Mouse (Mus musculus) intestine, embryonic 14.5 days (tissue): ENCODE data around the gene Pramef25. TPM values are rescaled to one million over a fixed set of nuclear protein-coding genes. Genes with fewer than 3 reads are reported as not detected.
"Not testable (repeated sequence)": the region's sequence is repeated elsewhere in the genome, so short reads cannot be mapped to it uniquely, and the experiment has no call there.

Source experiments
- ATAC-seq: fragments of 200-750 bp; cut with Nextera tagmentation; replicated peaks from 2 replicates; pipeline ENCODE4 v1.8.0; 2017; ENCODE audit warnings: low read depth, moderate number of reproducible peaks, moderate TSS enrichment, moderate library complexity; ENCODE audit not compliant: low FRiP score, low TSS enrichment
- DNase-seq: peaks from one replicate; pipeline ENCODE4 v3.0.0-alpha.2; 2018; ENCODE audit warnings: low spot score
- H3K27ac ChIP-seq: fragments of 300-500 bp; sonication (generic); 2 replicates; pipeline ENCODE4 v1.5.1; 2014; ENCODE audit warnings: low read depth, mild to moderate bottlenecking, control low read depth
- H3K27me3 ChIP-seq: fragments of 300-500 bp; sonication (generic); replicated peaks from 2 replicates; pipeline ENCODE4 v1.6.1; 2014; ENCODE audit warnings: low read length, control low read depth; ENCODE audit not compliant: control insufficient read depth, insufficient read depth
- H3K36me3 ChIP-seq: fragments of 300-500 bp; sonication (generic); 2 replicates; pipeline ENCODE4 v1.6.1; 2014; ENCODE audit warnings: low read length, control low read depth; ENCODE audit not compliant: control insufficient read depth, insufficient read depth
- H3K4me1 ChIP-seq: fragments of 300-500 bp; sonication (generic); replicated peaks from 2 replicates; pipeline ENCODE4 v1.6.1; 2014; ENCODE audit warnings: low read length, control low read depth, mixed read lengths; ENCODE audit not compliant: control insufficient read depth, insufficient read depth
- H3K4me2 ChIP-seq: fragments of 300-500 bp; sonication (generic); 2 replicates; pipeline ENCODE4 v1.6.1; 2014; ENCODE audit warnings: low read length
- H3K4me3 ChIP-seq: fragments of 300-500 bp; sonication (generic); 2 replicates; pipeline ENCODE4 v1.5.1; 2014; ENCODE audit warnings: low read depth, low read length, control low read depth, mixed read lengths
- H3K9ac ChIP-seq: fragments of 300-500 bp; sonication (generic); 2 replicates; pipeline ENCODE4 v1.6.1; 2014; ENCODE audit warnings: mild to moderate bottlenecking, low read length
- H3K9me3 ChIP-seq: fragments of 300-500 bp; sonication (generic); 2 replicates; pipeline ENCODE4 v1.6.1; 2016; ENCODE audit warnings: low read length, control low read depth; ENCODE audit not compliant: control insufficient read depth
- WGBS: fragments of 180-500 bp; shearing (Covaris S2); extraction: QIAGEN DNeasy Blood & Tissue Kit; methylation state at CpG from one replicate; pipeline ENCODE4 v1.1.7; 2014; 5-methylcytosine and 5-hydroxymethylcytosine counted together
- polyA plus RNA-seq: library from polyadenylated mRNA; unstranded; fragments of >200 nt; fragmentation: Nextera tagmentation; extraction: Ambion mirVana; gene quantifications from 2 replicates; pipeline ENCODE4 v1.2.1, GENCODE M21; 2014

Pramef25 gene
- polyA plus RNA-seq = not detected in 2 replicates

DNA sequence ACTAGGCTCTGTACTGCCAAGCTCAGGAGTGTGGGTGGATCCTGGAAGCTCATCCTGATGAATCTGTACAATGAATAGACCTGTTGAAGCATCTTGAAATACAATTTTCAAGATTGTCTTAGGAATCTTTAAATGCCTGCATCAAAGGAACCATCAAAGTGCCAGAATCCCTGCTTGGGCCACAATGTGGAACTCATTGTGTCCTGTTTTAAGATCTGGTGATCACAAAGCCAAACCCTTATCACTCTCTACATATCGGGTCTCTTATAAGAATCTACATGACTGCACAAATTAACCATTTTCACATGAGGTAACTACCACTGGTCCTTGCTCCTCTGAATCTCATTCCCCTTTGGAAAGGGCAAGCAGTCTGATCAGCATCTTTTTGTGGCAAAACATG, at the start of gene Pramef25:
Gene Pramef25 (minus strand): TSS at position 101 of the 400 bp plus-strand sequence.
- H3K27ac ChIP-seq, ATAC-seq, H3K4me2 ChIP-seq, H3K27me3 ChIP-seq, H3K4me3 ChIP-seq, H3K36me3 ChIP-seq, H3K4me1 ChIP-seq, H3K9me3 ChIP-seq, H3K9ac ChIP-seq, DNase-seq: not testable (repeated sequence)
- WGBS = 91% methylated on average over 1 of the region's 1 CpGs

DNA sequence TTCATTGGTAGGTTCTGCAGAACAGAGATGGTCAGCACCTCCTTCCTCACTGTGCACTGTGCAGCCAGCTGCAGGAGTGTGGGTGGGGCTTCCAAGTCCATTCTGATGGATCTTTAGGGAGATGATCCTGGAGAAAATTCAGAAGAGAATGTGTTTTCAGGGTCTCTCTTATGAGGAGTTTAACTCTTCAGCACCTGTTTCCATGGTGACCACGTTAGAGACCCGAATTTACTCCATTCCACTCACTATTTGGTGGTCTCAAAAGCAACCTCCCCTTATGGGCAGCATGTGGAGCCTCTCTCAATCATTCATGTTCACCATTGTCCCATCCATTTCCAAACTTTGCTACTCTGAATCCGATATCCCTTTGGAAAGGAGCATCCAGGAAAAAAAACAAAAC, 43.5 kb upstream of the Pramef25 start, which contains the start of gene Pramef17:
Gene Pramef17 (minus strand): TSS at position 101 of the 400 bp plus-strand sequence.
- 59% methylated on average over 3 of the region's 3 CpGs for WGBS
- not testable (repeated sequence) for H3K9ac ChIP-seq, ATAC-seq

DNA sequence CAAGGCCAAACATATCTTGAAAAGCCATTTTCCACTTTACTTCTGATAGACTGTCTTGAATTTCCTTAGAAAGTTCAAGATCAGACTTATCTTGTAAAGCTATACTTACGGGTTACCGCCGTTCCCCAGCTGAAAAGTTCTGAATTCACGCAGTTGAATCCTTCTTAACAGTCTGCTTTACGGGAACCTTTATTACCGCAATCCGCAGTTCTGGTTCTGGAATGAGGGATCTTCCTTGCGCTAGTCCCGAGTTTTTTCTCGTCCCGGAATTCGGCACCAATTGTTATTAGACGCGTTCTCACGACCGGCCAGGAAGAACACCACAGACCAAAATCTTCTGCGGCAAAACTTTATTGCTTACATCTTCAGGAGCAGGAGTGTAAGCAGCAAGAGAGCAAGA, 37.3 kb upstream of the Pramef25 start:
- H3K4me3 ChIP-seq, H3K9me3 ChIP-seq, H3K4me1 ChIP-seq, DNase-seq, H3K9ac ChIP-seq, H3K4me2 ChIP-seq, H3K27ac ChIP-seq, H3K36me3 ChIP-seq, ATAC-seq, H3K27me3 ChIP-seq: not testable (repeated sequence)
- whole genome bisulfite sequencing = 93% methylated on average over 11 of the region's 17 CpGs

More for the DNA sequence above, 43.5 kb upstream of the Pramef25 start, which contains the start of gene Pramef17:
- DNase-seq, H3K27ac ChIP-seq, H3K36me3 ChIP-seq, H3K4me2 ChIP-seq, H3K27me3 ChIP-seq, H3K4me1 ChIP-seq, H3K9me3 ChIP-seq, H3K4me3 ChIP-seq: not testable (repeated sequence)

DNA sequence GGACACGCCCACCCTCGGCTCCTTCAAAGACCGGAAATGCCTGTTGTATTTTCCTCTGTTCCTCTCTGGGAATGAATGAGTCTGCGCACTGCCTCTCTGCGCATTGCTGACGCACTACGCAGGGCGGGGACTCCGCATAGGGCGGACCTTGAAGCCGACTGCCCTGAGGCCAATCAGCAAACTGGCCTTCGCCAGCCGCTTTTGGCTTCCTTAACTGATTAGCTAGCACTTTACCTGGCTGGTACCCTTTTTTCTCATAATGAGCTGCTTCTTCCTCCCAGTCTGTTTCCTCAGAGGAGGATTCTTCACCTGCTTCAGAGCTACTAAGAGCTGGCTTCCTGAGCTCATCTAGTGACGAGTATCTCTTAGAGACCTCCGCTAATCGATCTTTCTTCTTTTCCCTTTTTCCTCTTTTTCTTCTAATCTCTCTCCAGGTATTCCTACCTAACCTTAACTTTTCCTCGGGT, 36.7 kb upstream of the Pramef25 start:
- H3K36me3 ChIP-seq, H3K27ac ChIP-seq, H3K4me1 ChIP-seq, H3K9ac ChIP-seq, H3K4me3 ChIP-seq, DNase-seq, ATAC-seq, H3K4me2 ChIP-seq, H3K27me3 ChIP-seq, H3K9me3 ChIP-seq: not testable (repeated sequence)
- WGBS = 88% methylated on average over 7 of the region's 17 CpGs

DNA sequence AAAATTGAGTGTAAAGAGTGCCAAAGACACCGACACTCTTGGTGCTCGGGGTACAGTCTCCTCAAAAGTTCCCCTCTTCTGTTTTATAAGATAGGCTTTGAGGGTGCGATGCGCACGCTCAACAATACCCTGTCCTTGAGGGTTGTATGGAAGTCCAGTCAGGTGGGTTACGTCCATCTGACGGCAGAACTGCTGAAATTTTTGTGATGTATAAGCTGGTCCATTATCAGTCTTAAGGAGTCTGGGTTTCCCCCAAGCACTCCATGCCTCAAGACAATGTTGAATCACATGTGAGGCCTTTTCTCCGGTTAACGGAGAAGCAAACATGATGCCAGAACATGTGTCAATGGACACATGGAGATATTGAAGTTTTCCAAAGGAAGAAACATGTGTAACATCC, 34.9 kb upstream of the Pramef25 start:
- H3K4me1 ChIP-seq, ATAC-seq, H3K4me2 ChIP-seq, H3K9me3 ChIP-seq, H3K36me3 ChIP-seq, H3K27ac ChIP-seq, H3K27me3 ChIP-seq, H3K4me3 ChIP-seq, H3K9ac ChIP-seq, DNase-seq: not testable (repeated sequence)
- WGBS = 87% methylated on average over 2 of the region's 9 CpGs

DNA sequence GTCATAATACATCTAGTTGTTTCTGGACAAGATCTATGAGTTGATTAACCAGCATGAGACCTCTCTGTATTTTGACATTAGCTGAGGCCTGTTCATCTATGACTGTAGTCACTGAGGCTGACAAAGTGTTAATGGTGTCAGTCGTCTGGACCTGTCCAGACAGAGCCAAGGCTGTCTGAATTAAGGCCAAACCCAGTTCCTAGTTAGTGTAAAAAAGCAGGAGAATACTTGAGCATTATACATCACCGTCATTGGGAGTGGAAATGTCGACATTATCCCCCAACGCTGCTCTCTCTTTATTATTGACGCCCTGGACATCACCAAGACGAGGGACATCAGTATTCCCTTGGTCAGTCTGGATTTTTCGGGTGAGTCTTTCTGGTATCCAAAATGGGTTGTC, 34.3 kb upstream of the Pramef25 start:
- H3K4me2 ChIP-seq, H3K9ac ChIP-seq, H3K27me3 ChIP-seq, H3K27ac ChIP-seq, ATAC-seq, DNase-seq, H3K4me3 ChIP-seq, H3K9me3 ChIP-seq, H3K4me1 ChIP-seq, H3K36me3 ChIP-seq: not testable (repeated sequence)
- WGBS = no CpG with 5 or more reads among the region's 7 CpGs

DNA sequence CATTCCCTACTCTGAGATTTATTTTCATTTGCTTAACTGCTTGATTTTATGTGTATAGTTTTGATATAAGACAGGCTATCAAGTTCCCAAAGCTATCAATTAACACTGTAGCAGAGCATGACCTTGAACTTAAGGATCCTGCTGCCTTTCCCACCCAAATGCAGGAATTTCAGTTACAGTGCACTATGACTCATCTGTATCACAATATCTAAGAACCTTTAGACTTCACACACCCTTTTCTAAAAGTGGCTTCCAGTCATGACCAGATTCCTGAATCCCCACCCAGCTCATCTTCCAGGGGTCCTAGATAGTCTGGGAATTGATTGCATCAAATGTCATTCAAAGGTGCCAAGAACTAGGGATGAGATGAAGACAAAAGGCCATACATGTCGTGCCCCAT, 32.6 kb upstream of the Pramef25 start:
- H3K9me3 ChIP-seq, H3K27me3 ChIP-seq, DNase-seq, H3K4me2 ChIP-seq, H3K36me3 ChIP-seq, H3K4me3 ChIP-seq, H3K9ac ChIP-seq, ATAC-seq, H3K4me1 ChIP-seq, H3K27ac ChIP-seq: not testable (repeated sequence)
- WGBS = no CpG with 5 or more reads among the region's 1 CpGs

DNA sequence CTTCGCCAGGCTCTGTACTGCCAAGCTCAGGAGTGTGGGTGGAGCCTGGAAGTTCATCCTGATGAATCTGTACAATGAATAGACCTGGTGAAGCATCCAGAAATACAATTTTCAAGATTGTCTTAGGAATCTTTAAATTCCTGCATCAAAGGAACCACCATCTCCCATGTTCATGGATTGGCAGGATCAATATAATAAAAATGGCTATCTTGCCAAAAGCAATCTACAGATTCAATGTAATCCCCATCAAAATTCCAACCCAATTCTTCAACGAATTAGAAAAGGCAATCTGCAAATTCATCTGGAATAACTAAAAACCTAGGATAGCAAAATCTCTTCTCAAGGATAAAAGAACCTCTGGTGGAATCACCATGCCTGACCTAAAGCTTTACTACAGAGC, 16.0 kb upstream of the Pramef25 start, which contains the start of gene Gm13101:
Gene Gm13101 (minus strand): TSS at position 101 of the 400 bp plus-strand sequence.
- 41% methylated on average over 2 of the region's 2 CpGs for WGBS
- DNase-seq, H3K27ac ChIP-seq: not testable (repeated sequence)

DNA sequence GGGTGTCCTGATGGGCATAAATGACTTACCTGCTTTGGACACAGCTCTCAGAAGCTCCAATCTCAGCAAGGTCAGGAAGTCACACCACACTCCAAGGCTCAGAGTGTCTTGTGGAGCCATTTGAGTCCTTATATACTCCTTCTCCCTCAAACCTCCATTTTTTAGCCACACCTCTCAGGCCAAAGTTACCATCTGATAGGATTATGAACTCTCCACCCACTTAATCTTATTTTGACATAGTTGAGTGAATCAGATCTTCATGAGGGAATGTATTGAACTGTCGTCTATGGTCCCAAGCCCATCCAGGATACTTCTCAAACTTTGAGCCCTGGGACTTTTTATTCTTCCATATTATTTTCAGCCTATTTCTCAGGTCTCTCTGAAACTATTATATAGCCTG, 50.5 kb downstream of the Pramef25 start, which contains the start of gene Pramef6:
Gene Pramef6 (minus strand): TSS at position 101 of the 400 bp plus-strand sequence.
- not testable (repeated sequence) for H3K4me3 ChIP-seq, H3K27me3 ChIP-seq, H3K36me3 ChIP-seq, H3K9me3 ChIP-seq, H3K9ac ChIP-seq, H3K4me2 ChIP-seq, H3K4me1 ChIP-seq, H3K27ac ChIP-seq, ATAC-seq, DNase-seq
- 85% methylated on average over 1 of the region's 1 CpGs for WGBS

More for the DNA sequence above, 16.0 kb upstream of the Pramef25 start, which contains the start of gene Gm13101:
- H3K4me2 ChIP-seq, H3K4me3 ChIP-seq, H3K27me3 ChIP-seq, ATAC-seq, H3K9ac ChIP-seq, H3K36me3 ChIP-seq, H3K4me1 ChIP-seq, H3K9me3 ChIP-seq: not testable (repeated sequence)
